Mouse (Mus musculus): Measurements from ENCODE around the gene Scd4.

The Scd4 gene

GRCm38 (mm10) chr19:44370231-44370630 is 37.3 kb downstream of the Scd4 start:
- DNase-seq (ENCODE audit: extremely low read depth, insufficient read length, low spot score): no peak

- peak; percentile 43 for DNase-seq (ENCODE audit: extremely low read depth, insufficient read length, low spot score)
Observed at GRCm38 (mm10) chr19:44372969-44373368, 40.1 kb downstream of the Scd4 start.

GRCm38 (mm10) chr19:44376511-44376951 is 43.6 kb downstream of the Scd4 start:
- peak; percentile 54 for DNase-seq (ENCODE audit: extremely low read depth, insufficient read length, low spot score)

GRCm38 (mm10) chr19:44377629-44378375 is 44.9 kb downstream of the Scd4 start:
- DNase-seq (ENCODE audit: extremely low read depth, insufficient read length, low spot score): peak; percentile 69

- DNase-seq (ENCODE audit: extremely low read depth, insufficient read length, low spot score): no peak
Observed at GRCm38 (mm10) chr19:44379090-44379489, 46.2 kb downstream of the Scd4 start.

- DNase-seq (ENCODE audit: extremely low read depth, insufficient read length, low spot score): no peak
Observed at GRCm38 (mm10) chr19:44380065-44380464, 47.2 kb downstream of the Scd4 start.

- no peak for DNase-seq (ENCODE audit: extremely low read depth, insufficient read length, low spot score)
Observed at GRCm38 (mm10) chr19:44382682-44383321, 49.9 kb downstream of the Scd4 start.

GRCm38 (mm10) chr19:44385887-44386498 is 53.1 kb downstream of the Scd4 start:
- DNase-seq (ENCODE audit: extremely low read depth, insufficient read length, low spot score): no peak

GRCm38 (mm10) chr19:44387089-44387671 is 54.3 kb downstream of the Scd4 start:
- DNase-seq (ENCODE audit: extremely low read depth, insufficient read length, low spot score): peak; percentile 71

GRCm38 (mm10) chr19:44387746-44388474 is 55.0 kb downstream of the Scd4 start:
- no peak for DNase-seq (ENCODE audit: extremely low read depth, insufficient read length, low spot score)

GRCm38 (mm10) chr19:44388475-44389428 is 55.9 kb downstream of the Scd4 start:
- DNase-seq (ENCODE audit: extremely low read depth, insufficient read length, low spot score): peak; percentile 100

- DNase-seq (ENCODE audit: extremely low read depth, insufficient read length, low spot score): peak; percentile 56
Observed at GRCm38 (mm10) chr19:44389507-44389906, 56.6 kb downstream of the Scd4 start.

- no peak for DNase-seq (ENCODE audit: extremely low read depth, insufficient read length, low spot score)
Observed at GRCm38 (mm10) chr19:44391856-44392255, 59.0 kb downstream of the Scd4 start.

- DNase-seq (ENCODE audit: extremely low read depth, insufficient read length, low spot score): no peak
Observed at GRCm38 (mm10) chr19:44392339-44393009, 59.6 kb downstream of the Scd4 start.

- DNase-seq (ENCODE audit: extremely low read depth, insufficient read length, low spot score): peak; percentile 55
Observed at GRCm38 (mm10) chr19:44393962-44394422, 61.1 kb downstream of the Scd4 start.

GRCm38 (mm10) chr19:44394972-44395371 is 62.1 kb downstream of the Scd4 start:
- no peak for DNase-seq (ENCODE audit: extremely low read depth, insufficient read length, low spot score)

Measured in 3134 (cell line).